Mouse (Mus musculus): ENCODE measurements at regions not wholly inside any gene's neighbourhood (a gene's known extent, or its start where the extent isn't known, plus 50 kb on each side); places are given as distances from the start of the nearest gene placed in this dataset.

DNA sequence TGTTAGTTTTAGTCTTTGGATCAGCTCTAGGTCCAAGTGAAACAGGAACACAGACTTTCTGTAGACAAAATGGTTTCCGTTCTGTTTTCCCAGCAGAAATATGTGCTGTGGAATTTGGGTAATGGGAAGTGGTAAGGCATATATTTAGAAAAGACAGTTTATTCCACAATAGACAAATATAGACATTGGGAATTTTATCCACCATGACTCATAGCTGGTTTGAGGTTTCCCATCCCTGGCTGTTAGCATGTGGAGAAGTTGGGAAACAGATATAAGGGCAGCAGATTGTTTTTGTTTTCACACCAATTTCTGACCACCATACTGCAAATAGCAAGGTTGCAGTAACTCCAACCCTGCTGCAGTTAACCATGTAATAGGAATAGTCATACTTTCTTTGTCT is 385.0 kb upstream of the Adam34 start:
- Histone ChIP-seq H3K9me3 (ENCODE audit: control insufficient read depth, low read length) (no peaks in the 10 kb centered on the region), H3K36me3 (ENCODE audit: control insufficient read depth, insufficient read depth, low read length) (no peaks in the 10 kb centered on the region), H3K27ac (ENCODE audit: low read depth, low read length) (no peak overlapping the region), H3K9ac (ENCODE audit: low read depth, low read length) (no peak overlapping the region), H3K4me2 (replicated peaks; ENCODE audit: low read depth, low read length) (no peak overlapping the region), H3K4me1 (ENCODE audit: control insufficient read depth, insufficient read depth, low read length) (no peaks in the 10 kb centered on the region), H3K27me3 (ENCODE audit: control insufficient read depth, insufficient read depth, low read length) (no peaks in the 10 kb centered on the region), H3K4me3 (ENCODE audit: low read length) (no peak overlapping the region)
- 83% methylated on average over 1 of the region's 1 CpGs for WGBS
- no peak for ATAC-seq (ENCODE audit: low FRiP score, low TSS enrichment)

DNA sequence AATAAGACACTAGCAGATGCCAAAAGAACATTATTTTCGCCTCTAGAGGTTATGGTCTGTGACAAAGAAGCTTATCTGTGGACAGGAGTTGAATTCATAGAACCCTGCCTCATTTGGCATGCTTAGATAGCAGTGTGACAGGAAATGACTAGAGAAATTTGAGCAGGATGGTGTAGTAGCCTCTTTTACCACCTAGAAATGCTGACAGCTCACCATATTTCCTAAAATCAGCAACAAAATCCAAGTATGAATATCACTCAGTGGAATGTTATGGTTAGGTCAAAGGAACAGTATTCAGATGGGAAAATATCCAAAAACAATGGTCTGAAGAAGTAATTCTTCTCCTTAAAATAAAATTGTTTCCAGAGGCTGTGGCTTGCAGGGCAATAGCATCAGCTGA is 383.6 kb upstream of the Adam34 start:
- Histone ChIP-seq H3K4me1 (ENCODE audit: control insufficient read depth, insufficient read depth, low read length) (no peaks in the 10 kb centered on the region), H3K4me3 (ENCODE audit: low read length) (no peak overlapping the region), H3K9ac (ENCODE audit: low read depth, low read length) (no peak overlapping the region), H3K27ac (ENCODE audit: low read depth, low read length) (no peak overlapping the region), H3K36me3 (ENCODE audit: control insufficient read depth, insufficient read depth, low read length) (no peaks in the 10 kb centered on the region), H3K4me2 (replicated peaks; ENCODE audit: low read depth, low read length) (no peak overlapping the region), H3K9me3 (ENCODE audit: control insufficient read depth, low read length) (no peaks in the 10 kb centered on the region), H3K27me3 (ENCODE audit: control insufficient read depth, insufficient read depth, low read length) (no peaks in the 10 kb centered on the region)
- ATAC-seq (ENCODE audit: low FRiP score, low TSS enrichment), result no peak
- 55% methylated on average over 1 of the region's 1 CpGs for WGBS

DNA sequence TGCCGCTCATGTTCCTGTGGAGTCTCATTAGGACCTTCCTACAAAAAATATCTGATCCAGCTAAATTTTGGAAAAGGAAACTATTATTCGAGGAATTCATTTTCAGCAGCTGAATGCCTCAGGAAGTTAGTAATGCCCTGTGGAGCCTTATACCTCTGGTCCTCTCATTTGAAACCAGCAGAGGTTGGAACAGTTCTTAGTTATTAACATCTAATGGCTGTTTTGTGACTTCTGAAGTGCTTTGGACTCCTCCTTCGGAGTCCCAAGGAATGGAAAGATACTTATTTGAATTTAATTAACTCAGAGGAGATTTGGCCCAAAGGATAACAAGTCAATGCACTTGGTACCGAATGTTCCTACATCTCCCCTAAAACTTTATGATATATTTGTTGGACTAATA is 372.2 kb upstream of the Adam34 start:
- H3K4me3 ChIP-seq (ENCODE audit: low read length), result no peak overlapping the region
- no peaks in the 10 kb centered on the region for H3K9me3 ChIP-seq (ENCODE audit: control insufficient read depth, low read length)
- no peak for ATAC-seq (ENCODE audit: low FRiP score, low TSS enrichment)
- no peaks in the 10 kb centered on the region for H3K4me1 ChIP-seq (ENCODE audit: control insufficient read depth, insufficient read depth, low read length)
- H3K36me3 ChIP-seq (ENCODE audit: control insufficient read depth, insufficient read depth, low read length), result no peaks in the 10 kb centered on the region
- H3K27ac ChIP-seq (ENCODE audit: low read depth, low read length), result no peak overlapping the region
- no peak overlapping the region for H3K9ac ChIP-seq (ENCODE audit: low read depth, low read length)
- 82% methylated on average over 4 of the region's 4 CpGs for WGBS
- H3K27me3 ChIP-seq (ENCODE audit: control insufficient read depth, insufficient read depth, low read length), result no peaks in the 10 kb centered on the region
- H3K4me2 ChIP-seq (replicated peaks; ENCODE audit: low read depth, low read length), result no peak overlapping the region

DNA sequence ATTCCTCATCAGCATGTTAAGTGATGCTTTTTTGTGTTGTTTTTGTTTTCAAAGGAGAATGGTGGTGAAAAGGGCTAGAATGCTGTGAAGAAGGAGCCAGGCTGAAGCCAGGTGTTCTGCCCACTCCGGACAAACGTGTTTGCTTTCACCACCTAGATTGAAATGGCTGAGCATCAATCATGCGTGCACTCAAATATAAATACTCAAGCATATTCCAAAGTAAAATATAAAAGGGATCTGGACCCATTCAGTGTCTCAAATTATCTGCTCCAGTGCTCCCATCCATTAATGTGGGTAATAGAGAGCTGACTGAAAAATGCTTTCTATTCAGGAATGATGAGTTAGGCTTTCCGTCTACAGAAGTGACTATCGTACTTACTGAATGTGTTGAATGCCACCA is 349.0 kb upstream of the Adam34 start:
- Histone ChIP-seq H3K9ac (ENCODE audit: low read depth, low read length) (no peak overlapping the region), H3K9me3 (ENCODE audit: control insufficient read depth, low read length) (no peaks in the 10 kb centered on the region), H3K4me2 (replicated peaks; ENCODE audit: low read depth, low read length) (no peak overlapping the region), H3K36me3 (ENCODE audit: control insufficient read depth, insufficient read depth, low read length) (no peaks in the 10 kb centered on the region), H3K4me3 (ENCODE audit: low read length) (no peak overlapping the region), H3K4me1 (ENCODE audit: control insufficient read depth, insufficient read depth, low read length) (no peaks in the 10 kb centered on the region), H3K27me3 (ENCODE audit: control insufficient read depth, insufficient read depth, low read length) (no peaks in the 10 kb centered on the region), H3K27ac (ENCODE audit: low read depth, low read length) (no peak overlapping the region)
- no peak for ATAC-seq (ENCODE audit: low FRiP score, low TSS enrichment)
- WGBS, result 75% methylated on average over 5 of the region's 5 CpGs

DNA sequence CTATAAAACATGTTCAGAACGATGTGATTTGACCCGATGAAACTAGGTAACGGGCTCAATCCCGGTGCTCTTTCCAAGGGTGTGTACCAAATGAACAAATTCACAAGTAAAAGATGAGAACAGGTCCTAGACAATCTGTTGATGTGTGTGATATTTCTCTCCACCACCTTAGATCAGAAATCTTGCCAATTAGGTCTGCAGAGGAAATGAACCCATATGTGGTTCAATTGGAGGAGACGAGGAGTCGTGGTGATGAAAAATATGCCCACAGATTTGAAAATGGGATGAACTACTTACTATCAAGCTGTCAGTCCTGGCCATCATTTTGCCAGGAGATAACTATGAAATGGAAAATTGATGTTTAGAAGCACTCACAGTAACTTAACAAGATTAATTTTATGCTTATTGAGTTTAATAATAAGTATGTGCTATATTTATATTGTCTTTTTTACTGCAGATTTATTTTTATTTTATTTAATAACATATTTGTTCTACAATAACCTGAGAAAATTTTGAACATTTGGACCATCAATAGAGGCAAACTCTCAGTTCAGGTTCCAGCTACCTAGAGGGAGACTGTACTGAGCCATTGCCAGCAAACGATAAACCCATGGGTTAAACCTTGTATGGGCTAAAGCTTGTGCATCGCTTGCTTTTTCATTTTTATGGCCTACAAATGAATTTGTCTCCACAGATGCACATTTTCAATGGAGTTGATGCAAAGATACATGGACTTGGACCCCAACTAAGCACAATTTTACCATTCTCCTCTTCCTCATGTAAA is 332.9 kb upstream of the Adam34 start:
- Histone ChIP-seq H3K27ac (ENCODE audit: low read depth, low read length) (no peak overlapping the region), H3K4me3 (ENCODE audit: low read length) (no peak overlapping the region), H3K9ac (ENCODE audit: low read depth, low read length) (no peak overlapping the region), H3K4me2 (replicated peaks; ENCODE audit: low read depth, low read length) (no peak overlapping the region), H3K4me1 (ENCODE audit: control insufficient read depth, insufficient read depth, low read length) (no peaks in the 10 kb centered on the region), H3K36me3 (ENCODE audit: control insufficient read depth, insufficient read depth, low read length) (no peaks in the 10 kb centered on the region), H3K9me3 (ENCODE audit: control insufficient read depth, low read length) (no peaks in the 10 kb centered on the region), H3K27me3 (ENCODE audit: control insufficient read depth, insufficient read depth, low read length) (no peaks in the 10 kb centered on the region)
- ATAC-seq (ENCODE audit: low FRiP score, low TSS enrichment), result no peak
- WGBS, result 93% methylated on average over 8 of the region's 8 CpGs

DNA sequence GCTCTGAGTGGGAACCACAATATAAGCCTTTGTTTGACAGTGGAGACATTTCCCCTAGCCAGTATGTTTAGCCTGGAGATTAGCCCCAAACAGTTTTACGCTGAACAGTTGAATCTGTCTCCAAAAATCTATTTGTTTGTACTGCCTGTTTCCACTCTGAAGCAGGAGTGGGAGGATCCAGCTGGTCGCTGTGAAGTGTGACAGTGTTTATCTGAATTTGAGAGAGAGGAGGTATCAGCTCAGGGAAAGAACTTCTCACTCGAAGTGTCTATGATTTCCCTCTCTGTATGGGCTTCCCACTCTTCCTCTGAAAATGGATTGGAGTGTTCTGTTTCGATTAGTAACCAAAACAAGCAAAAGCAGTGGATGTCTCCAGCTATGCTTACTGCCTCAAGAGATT is 324.4 kb upstream of the Adam34 start:
- H3K36me3 ChIP-seq (ENCODE audit: control insufficient read depth, insufficient read depth, low read length), result no peaks in the 10 kb centered on the region
- H3K4me1 ChIP-seq (ENCODE audit: control insufficient read depth, insufficient read depth, low read length), result no peaks in the 10 kb centered on the region
- H3K4me3 ChIP-seq (ENCODE audit: low read length), result no peak overlapping the region
- no peaks in the 10 kb centered on the region for H3K9me3 ChIP-seq (ENCODE audit: control insufficient read depth, low read length)
- peak; percentile 68; the same call in 1 of the 2 replicates for ATAC-seq (ENCODE audit: low FRiP score, low TSS enrichment)
- no peaks in the 10 kb centered on the region for H3K27me3 ChIP-seq (ENCODE audit: control insufficient read depth, insufficient read depth, low read length)
- WGBS, result 30% methylated on average over 4 of the region's 4 CpGs
- no peak overlapping the region for H3K27ac ChIP-seq (ENCODE audit: low read depth, low read length)
- no peak overlapping the region for H3K9ac ChIP-seq (ENCODE audit: low read depth, low read length)
- H3K4me2 ChIP-seq (replicated peaks; ENCODE audit: low read depth, low read length), result no peak overlapping the region

DNA sequence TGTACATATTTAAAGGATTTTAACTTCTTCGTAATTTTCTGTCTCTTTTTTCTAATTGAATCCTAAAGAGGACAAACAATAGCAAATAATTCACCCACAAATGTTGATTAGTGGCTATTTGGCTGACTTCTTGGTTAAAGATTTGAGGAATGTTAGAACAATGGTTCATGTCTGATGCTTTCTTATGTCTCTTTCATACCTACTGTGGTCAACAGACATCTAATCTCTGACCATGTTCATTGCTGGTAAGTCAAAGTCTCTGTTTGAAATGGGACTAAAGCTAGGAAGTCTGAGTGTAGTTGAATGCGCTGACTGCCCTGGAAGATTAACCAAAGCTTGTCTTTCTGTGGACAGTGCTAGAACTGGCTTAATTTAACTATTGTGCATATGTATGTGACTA is 321.5 kb upstream of the Adam34 start:
- no peak overlapping the region for H3K27ac ChIP-seq (ENCODE audit: low read depth, low read length)
- WGBS, result 83% methylated on average over 2 of the region's 2 CpGs
- H3K36me3 ChIP-seq (ENCODE audit: control insufficient read depth, insufficient read depth, low read length), result no peaks in the 10 kb centered on the region
- H3K9ac ChIP-seq (ENCODE audit: low read depth, low read length), result no peak overlapping the region
- no peaks in the 10 kb centered on the region for H3K9me3 ChIP-seq (ENCODE audit: control insufficient read depth, low read length)
- H3K4me2 ChIP-seq (replicated peaks; ENCODE audit: low read depth, low read length), result no peak overlapping the region
- H3K4me3 ChIP-seq (ENCODE audit: low read length), result no peak overlapping the region
- no peaks in the 10 kb centered on the region for H3K27me3 ChIP-seq (ENCODE audit: control insufficient read depth, insufficient read depth, low read length)
- no peak for ATAC-seq (ENCODE audit: low FRiP score, low TSS enrichment)
- H3K4me1 ChIP-seq (ENCODE audit: control insufficient read depth, insufficient read depth, low read length), result no peaks in the 10 kb centered on the region

DNA sequence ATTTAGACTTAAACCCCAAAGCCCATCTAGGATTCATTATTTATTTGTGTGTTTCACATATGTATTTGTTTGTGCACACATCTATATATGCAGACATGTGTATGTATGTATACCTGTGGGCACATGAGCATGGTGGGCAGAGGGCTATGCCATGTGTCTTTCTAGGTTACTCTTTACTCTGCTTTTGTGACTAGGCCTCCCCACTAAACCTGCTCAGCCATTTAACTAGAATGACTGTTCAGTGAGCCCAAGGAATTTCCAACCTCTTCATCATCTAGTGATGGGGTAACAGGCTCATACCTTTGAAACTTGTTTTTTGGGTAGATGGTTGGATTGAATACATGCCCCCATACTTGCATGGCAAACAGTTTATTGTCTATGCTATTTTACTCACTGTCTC is 321.1 kb upstream of the Adam34 start:
- H3K36me3 ChIP-seq (ENCODE audit: control insufficient read depth, insufficient read depth, low read length), result no peaks in the 10 kb centered on the region
- no peak overlapping the region for H3K4me2 ChIP-seq (replicated peaks; ENCODE audit: low read depth, low read length)
- H3K9ac ChIP-seq (ENCODE audit: low read depth, low read length), result no peak overlapping the region
- no peaks in the 10 kb centered on the region for H3K4me1 ChIP-seq (ENCODE audit: control insufficient read depth, insufficient read depth, low read length)
- no peaks in the 10 kb centered on the region for H3K27me3 ChIP-seq (ENCODE audit: control insufficient read depth, insufficient read depth, low read length)
- no peak overlapping the region for H3K4me3 ChIP-seq (ENCODE audit: low read length)
- no peak overlapping the region for H3K27ac ChIP-seq (ENCODE audit: low read depth, low read length)
- no peak; the same call in 1 of the 2 replicates for ATAC-seq (ENCODE audit: low FRiP score, low TSS enrichment)
- no peaks in the 10 kb centered on the region for H3K9me3 ChIP-seq (ENCODE audit: control insufficient read depth, low read length)

DNA sequence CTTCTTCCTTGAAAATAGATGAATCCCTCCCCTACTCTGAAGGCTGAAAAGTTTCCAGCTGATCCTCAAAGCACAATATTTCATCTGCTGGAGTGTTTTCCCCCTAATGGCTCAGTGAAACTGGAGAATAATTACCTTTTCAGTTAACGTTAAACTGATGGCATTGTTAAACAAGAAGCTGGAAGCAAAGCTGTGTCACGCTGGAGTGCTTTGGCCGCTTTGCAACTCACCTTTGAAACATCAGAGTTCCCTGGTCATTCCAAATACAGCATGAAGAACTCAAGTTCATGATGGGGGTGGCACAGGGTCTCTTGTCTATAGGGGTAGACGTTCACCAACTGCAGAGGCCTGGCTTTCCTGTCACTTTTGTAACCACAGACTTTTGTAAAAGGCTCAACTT is 317.9 kb upstream of the Adam34 start:
- peak; percentile 60; the same call in 1 of the 2 replicates for ATAC-seq (ENCODE audit: low FRiP score, low TSS enrichment)
- Histone ChIP-seq H3K27me3 (ENCODE audit: control insufficient read depth, insufficient read depth, low read length) (no peaks in the 10 kb centered on the region), H3K4me2 (replicated peaks; ENCODE audit: low read depth, low read length) (no peak overlapping the region), H3K36me3 (ENCODE audit: control insufficient read depth, insufficient read depth, low read length) (no peaks in the 10 kb centered on the region), H3K27ac (ENCODE audit: low read depth, low read length) (no peak overlapping the region), H3K4me3 (ENCODE audit: low read length) (no peak overlapping the region), H3K9ac (ENCODE audit: low read depth, low read length) (no peak overlapping the region), H3K9me3 (ENCODE audit: control insufficient read depth, low read length) (no peaks in the 10 kb centered on the region), H3K4me1 (ENCODE audit: control insufficient read depth, insufficient read depth, low read length) (no peaks in the 10 kb centered on the region)
- WGBS, result 19% methylated on average over 4 of the region's 4 CpGs
